Mouse (Mus musculus) hindbrain, embryonic 14.5 days (tissue): ENCODE measurements around the gene Nagpa. TPM values are rescaled to one million over a fixed set of nuclear protein-coding genes. Genes with fewer than 3 reads are reported as not detected.
"Not testable (repeated sequence)": the region's sequence is repeated elsewhere in the genome, so short reads cannot be mapped to it uniquely, and the experiment has no call there.

Experiments
- ATAC-seq: fragments of 200-750 bp; cut with Nextera tagmentation; 2 replicates; pipeline ENCODE4 v1.8.0; 2017; ENCODE audit warnings: moderate number of reproducible peaks, mild to moderate bottlenecking, moderate TSS enrichment, moderate library complexity; ENCODE audit not compliant: low FRiP score
- DNase-seq: peaks from one replicate; pipeline ENCODE4 v3.0.0-alpha.2; 2015; ENCODE audit warnings: low spot score
- H3K27ac ChIP-seq: fragments of 300-500 bp; sonication (generic); 2 replicates; pipeline ENCODE4 v1.5.1; 2014; ENCODE audit warnings: mild to moderate bottlenecking, moderate library complexity
- H3K27me3 ChIP-seq: fragments of 300-500 bp; sonication (generic); 2 replicates; pipeline ENCODE4 v1.6.1; 2014; ENCODE audit warnings: mild to moderate bottlenecking, low read length, mixed read lengths; ENCODE audit not compliant: control insufficient read depth, insufficient read depth
- H3K36me3 ChIP-seq: fragments of 300-500 bp; sonication (generic); replicated peaks from 2 replicates; pipeline ENCODE4 v1.6.1; 2014; ENCODE audit not compliant: control insufficient read depth, insufficient read depth
- H3K4me1 ChIP-seq: fragments of 300-500 bp; sonication (generic); replicated peaks from 2 replicates; pipeline ENCODE4 v1.6.1; 2014; ENCODE audit warnings: antibody characterized with exemption, low read length, mixed read lengths; ENCODE audit not compliant: control insufficient read depth, insufficient read depth
- H3K4me2 ChIP-seq: fragments of 300-500 bp; sonication (generic); replicated peaks from 2 replicates; pipeline ENCODE4 v1.6.1; 2014; ENCODE audit warnings: mild to moderate bottlenecking, moderate library complexity
- H3K4me3 ChIP-seq: fragments of 300-500 bp; sonication (generic); replicated peaks from 2 replicates; pipeline ENCODE4 v1.5.1; 2014; ENCODE audit warnings: mild to moderate bottlenecking, low read length
- H3K9ac ChIP-seq: fragments of 300-500 bp; sonication (generic); 2 replicates; pipeline ENCODE4 v1.6.1; 2014
- H3K9me3 ChIP-seq: fragments of 300-500 bp; sonication (generic); 2 replicates; pipeline ENCODE4 v1.6.1; 2016; ENCODE audit warnings: low read length; ENCODE audit not compliant: control insufficient read depth
- WGBS: fragments of 180-500 bp; shearing (Covaris S2); extraction: QIAGEN DNeasy Blood & Tissue Kit; methylation state at CpG from one replicate; pipeline ENCODE4 v1.1.7; 2014; 5-methylcytosine and 5-hydroxymethylcytosine counted together
- polyA plus RNA-seq: library from polyadenylated mRNA; unstranded; fragments of >200 nt; fragmentation: Nextera tagmentation; extraction: Ambion mirVana; gene quantifications from 2 replicates; pipeline ENCODE4 v1.2.1, GENCODE M21; 2014

Nagpa gene
- polyA plus RNA-seq = 11.9 TPM in 2 replicates

GRCm38 (mm10) chr16:5203668-5204433 is at the start of gene Nagpa:
Nagpa (minus strand) TSS chr16:5204012.
- H3K4me2 ChIP-seq = peak within 1 kb of the TSS; percentile 82
- peak; percentile 89 for ATAC-seq
- peaks cover 8% of the 10 kb centered on the region; the same call in 1 of the 2 replicates for H3K36me3 ChIP-seq
- no peaks in the 10 kb centered on the region for H3K9me3 ChIP-seq
- DNase-seq = peak; percentile 88
- 4% methylated on average over 40 of the region's 40 CpGs for WGBS
- no peak within 1 kb of the TSS for H3K27ac ChIP-seq
- peak within 1 kb of the TSS; percentile 72 for H3K4me3 ChIP-seq
- H3K9ac ChIP-seq = peak within 1 kb of the TSS; percentile 64
- H3K27me3 ChIP-seq = no peaks in the 10 kb centered on the region
- H3K4me1 ChIP-seq = 0 out of 2 replicates have a peak, but pooled peaks cover 9% of the 10 kb centered on the region

DNA sequence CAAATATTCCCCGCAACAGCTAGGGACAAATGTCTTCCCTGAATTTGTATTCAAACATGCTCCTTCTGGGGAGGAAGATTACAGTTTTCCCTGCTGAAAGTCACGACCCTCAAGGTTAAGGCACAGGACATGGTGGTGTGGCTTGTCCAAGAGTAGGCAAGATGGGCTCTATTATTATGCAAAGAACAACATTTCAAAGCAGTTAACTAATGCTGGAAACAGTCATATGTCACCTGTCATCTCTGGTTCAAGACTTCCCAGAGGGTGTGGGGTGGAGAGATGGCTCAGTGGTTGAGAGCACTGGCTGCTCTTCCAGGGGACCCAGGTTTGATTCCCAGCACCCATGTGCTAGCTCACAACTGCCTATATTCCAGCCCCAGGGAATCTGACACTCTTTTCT is 48.4 kb upstream of the Nagpa start:
- Histone ChIP-seq H3K27me3 (no peaks in the 10 kb centered on the region), H3K27ac (no peak overlapping the region), H3K9me3 (no peaks in the 10 kb centered on the region), H3K4me3 (no peak overlapping the region), H3K36me3 (peaks cover 14% of the 10 kb centered on the region), H3K4me1 (peaks cover 5% of the 10 kb centered on the region; the same call in 1 of the 2 replicates), H3K9ac (no peak overlapping the region), H3K4me2 (no peak overlapping the region)
- WGBS = 91% methylated on average over 2 of the region's 2 CpGs
- DNase-seq = no peak
- ATAC-seq = no peak

DNA sequence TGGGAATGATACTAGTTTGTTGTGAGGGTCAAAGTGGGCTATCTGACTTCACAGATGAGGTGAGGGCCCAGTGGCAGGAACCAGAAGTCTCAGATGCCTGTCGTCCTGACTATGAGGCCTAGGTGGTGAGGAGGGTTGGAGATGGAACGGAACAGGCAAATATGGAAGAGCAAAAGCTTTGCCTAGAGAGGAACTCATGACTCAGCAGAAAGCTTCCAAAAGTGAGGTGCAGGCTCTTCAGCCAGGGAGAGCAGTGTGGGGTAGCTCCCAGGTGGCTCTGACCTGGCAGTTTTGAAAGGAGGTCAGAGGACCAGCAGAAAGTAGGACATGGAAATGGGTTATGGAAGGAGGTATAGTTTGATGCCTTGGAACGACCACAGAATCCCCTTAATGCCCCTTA is 47.1 kb upstream of the Nagpa start:
- no peak overlapping the region for H3K27ac ChIP-seq
- H3K36me3 ChIP-seq = peaks cover 18% of the 10 kb centered on the region
- no peak for ATAC-seq
- no peaks in the 10 kb centered on the region for H3K9me3 ChIP-seq
- no peak overlapping the region for H3K4me3 ChIP-seq
- 90% methylated on average over 3 of the region's 3 CpGs for WGBS
- no peak overlapping the region for H3K9ac ChIP-seq
- no peaks in the 10 kb centered on the region for H3K4me1 ChIP-seq
- no peaks in the 10 kb centered on the region for H3K27me3 ChIP-seq
- no peak for DNase-seq
- H3K4me2 ChIP-seq = no peak overlapping the region

- peaks cover 65% of the 10 kb centered on the region for H3K36me3 ChIP-seq
- ATAC-seq (peak; percentile 46; the same call in 1 of the 2 replicates), DNase-seq (peak; percentile 49)
- 42% methylated on average over 7 of the region's 7 CpGs for WGBS
- no peaks in the 10 kb centered on the region for H3K27me3 ChIP-seq
- no peaks in the 10 kb centered on the region for H3K4me1 ChIP-seq
- no peak overlapping the region for H3K9ac ChIP-seq
- no peak overlapping the region for H3K27ac ChIP-seq
- no peak overlapping the region for H3K4me3 ChIP-seq
- H3K4me2 ChIP-seq = no peak overlapping the region
- no peaks in the 10 kb centered on the region for H3K9me3 ChIP-seq
Observed at GRCm38 (mm10) chr16:5244411-5244810, 40.6 kb upstream of the Nagpa start.

DNA sequence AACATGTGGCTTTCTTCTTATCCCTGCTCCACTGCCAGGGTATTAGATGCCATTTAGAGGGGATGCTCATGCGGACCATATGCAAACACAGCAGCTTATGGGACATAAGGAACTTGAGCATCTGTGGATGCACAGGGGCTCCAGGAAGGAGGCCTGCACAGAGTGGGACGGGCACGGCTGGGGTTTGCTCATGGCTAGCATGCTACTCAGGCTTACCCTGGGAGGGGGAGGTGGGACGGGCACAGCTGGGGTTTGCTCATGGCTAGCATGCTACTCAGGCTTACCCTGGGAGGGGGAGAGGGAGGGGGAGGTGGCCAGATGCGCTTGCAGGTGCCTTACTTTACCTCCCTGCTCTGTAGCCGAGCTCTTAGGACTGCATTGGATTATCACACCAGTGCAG is 39.1 kb upstream of the Nagpa start:
- 90% methylated on average over 6 of the region's 6 CpGs for WGBS
- Histone ChIP-seq H3K9me3 (no peaks in the 10 kb centered on the region), H3K27ac (no peak overlapping the region), H3K4me1 (no peaks in the 10 kb centered on the region), H3K36me3 (peaks cover 62% of the 10 kb centered on the region), H3K9ac (no peak overlapping the region), H3K27me3 (no peaks in the 10 kb centered on the region), H3K4me3 (no peak overlapping the region), H3K4me2 (no peak overlapping the region)
- DNase-seq (no peak), ATAC-seq (no peak)

GRCm38 (mm10) chr16:5242355-5242754 is 38.5 kb upstream of the Nagpa start:
- ATAC-seq (no peak), DNase-seq (no peak)
- no peak overlapping the region for H3K4me3 ChIP-seq
- H3K4me1 ChIP-seq = no peaks in the 10 kb centered on the region
- no peak overlapping the region for H3K9ac ChIP-seq
- no peaks in the 10 kb centered on the region for H3K27me3 ChIP-seq
- no peak overlapping the region for H3K4me2 ChIP-seq
- H3K9me3 ChIP-seq = no peaks in the 10 kb centered on the region
- H3K36me3 ChIP-seq = peaks cover 57% of the 10 kb centered on the region
- H3K27ac ChIP-seq = no peak overlapping the region
- 94% methylated on average over 4 of the region's 4 CpGs for WGBS

GRCm38 (mm10) chr16:5233418-5234313 is 29.9 kb upstream of the Nagpa start, which contains the start of gene Alg1:
Alg1 (plus strand) TSS chr16:5233621.
- H3K9ac ChIP-seq = peak within 1 kb of the TSS; percentile 81
- no peaks in the 10 kb centered on the region for H3K9me3 ChIP-seq
- 0 out of 2 replicates have a peak within 1 kb of the TSS, but pooled peaks have one; percentile 33 for H3K27ac ChIP-seq
- DNase-seq = peak; percentile 96
- 2% methylated on average over 47 of the region's 47 CpGs for WGBS
- no peaks in the 10 kb centered on the region for H3K27me3 ChIP-seq
- 0 out of 2 replicates have a peak, but pooled peaks cover 8% of the 10 kb centered on the region for H3K4me1 ChIP-seq
- H3K4me2 ChIP-seq = peak within 1 kb of the TSS; percentile 69
- ATAC-seq = peak; percentile 96
- H3K36me3 ChIP-seq = peaks cover 4% of the 10 kb centered on the region; the same call in 1 of the 2 replicates
- peak within 1 kb of the TSS; percentile 78 for H3K4me3 ChIP-seq

- Histone ChIP-seq H3K36me3 (peaks cover 4% of the 10 kb centered on the region; the same call in 1 of the 2 replicates), H3K9me3 (no peaks in the 10 kb centered on the region), H3K4me3 (peak overlapping the region; percentile 78), H3K9ac (no peak overlapping the region), H3K27me3 (no peaks in the 10 kb centered on the region), H3K27ac (0 out of 2 replicates have a peak overlapping the region, but pooled peaks have one; percentile 15), H3K4me1 (0 out of 2 replicates have a peak, but pooled peaks cover 8% of the 10 kb centered on the region), H3K4me2 (peak overlapping the region; percentile 69)
- ATAC-seq = 0 out of 2 replicates have a peak, but pooled peaks have one; percentile 4
- DNase-seq = no peak
- WGBS = 77% methylated on average over 4 of the region's 4 CpGs
Observed at GRCm38 (mm10) chr16:5232982-5233381, 29.2 kb upstream of the Nagpa start.

DNA sequence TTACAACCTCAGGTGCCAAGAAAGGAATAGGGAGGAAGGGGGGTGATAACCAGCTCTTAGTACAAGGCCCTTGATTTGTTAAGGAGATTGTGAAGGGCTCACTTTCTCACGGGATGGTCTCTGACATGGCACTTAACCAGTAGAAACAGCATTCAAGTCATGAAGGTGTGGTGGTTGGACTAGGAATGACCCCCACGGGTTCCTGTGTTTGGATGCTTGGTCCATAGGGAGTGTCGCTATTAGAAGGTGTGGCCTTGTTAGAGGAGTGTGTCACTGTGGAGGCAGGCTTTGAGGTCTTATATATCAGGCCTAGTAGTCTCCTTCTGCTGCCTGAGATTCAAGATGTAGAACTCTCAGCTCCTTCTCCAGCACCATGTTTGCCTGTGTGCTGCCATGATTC is 24.3 kb upstream of the Nagpa start:
- 78% methylated on average over 3 of the region's 3 CpGs for WGBS

More for the DNA sequence above, 24.3 kb upstream of the Nagpa start:
- H3K9me3 ChIP-seq, DNase-seq, H3K4me2 ChIP-seq, H3K27ac ChIP-seq, H3K27me3 ChIP-seq, H3K9ac ChIP-seq, H3K4me1 ChIP-seq, ATAC-seq, H3K4me3 ChIP-seq, H3K36me3 ChIP-seq: not testable (repeated sequence)
